Mouse (Mus musculus) neural tube, embryonic 13.5 days (tissue): ENCODE measurements around the gene Tcea3. TPM values are rescaled to one million over a fixed set of nuclear protein-coding genes. Genes with fewer than 3 reads are reported as not detected.

Experiments
- ATAC-seq: fragments of 200-750 bp; cut with Nextera tagmentation; 2 replicates; pipeline ENCODE4 v1.8.0; 2017; ENCODE audit warnings: low read depth, mild to moderate bottlenecking, moderate TSS enrichment, moderate library complexity
- H3K27ac ChIP-seq: fragments of 300-500 bp; sonication (generic); replicated peaks from 2 replicates; pipeline ENCODE4 v1.5.1; 2015; ENCODE audit warnings: moderate library complexity, mild to moderate bottlenecking, inconsistent platforms
- H3K27me3 ChIP-seq: fragments of 300-500 bp; sonication (generic); 2 replicates; pipeline ENCODE4 v1.6.1; 2015; ENCODE audit warnings: mild to moderate bottlenecking, inconsistent platforms
- H3K36me3 ChIP-seq: fragments of 300-500 bp; sonication (generic); 2 replicates; pipeline ENCODE4 v1.6.1; 2015; ENCODE audit warnings: mild to moderate bottlenecking, inconsistent platforms
- H3K4me1 ChIP-seq: fragments of 300-500 bp; sonication (generic); replicated peaks from 2 replicates; pipeline ENCODE4 v1.6.1; 2015; ENCODE audit warnings: inconsistent platforms
- H3K4me2 ChIP-seq: fragments of 300-500 bp; sonication (generic); 2 replicates; pipeline ENCODE4 v1.6.1; 2015; ENCODE audit warnings: inconsistent platforms, mild to moderate bottlenecking, moderate library complexity
- H3K4me3 ChIP-seq: fragments of 300-500 bp; sonication (generic); 2 replicates; pipeline ENCODE4 v1.5.1; 2015; ENCODE audit warnings: mild to moderate bottlenecking, inconsistent platforms
- H3K9ac ChIP-seq: fragments of 300-500 bp; sonication (generic); 2 replicates; pipeline ENCODE4 v1.6.1; 2015; ENCODE audit warnings: moderate library complexity, mild to moderate bottlenecking, inconsistent platforms
- H3K9me3 ChIP-seq: fragments of 300-500 bp; sonication (generic); 2 replicates; pipeline ENCODE4 v1.6.1; 2016; ENCODE audit warnings: inconsistent platforms
- WGBS: fragments of 180-500 bp; shearing (Covaris S2); methylation state at CpG from one replicate; pipeline ENCODE4 v1.1.7; 2015; 5-methylcytosine and 5-hydroxymethylcytosine counted together
- polyA plus RNA-seq: library from polyadenylated mRNA; unstranded; fragments of >200 nt; fragmentation: Nextera tagmentation; extraction: Ambion mirVana; gene quantifications from 2 replicates; pipeline ENCODE4 v1.2.1, GENCODE M21; 2015

Gene Tcea3
- polyA plus RNA-seq, 1 experiment from 2014 or later: 1.9 TPM

GRCm38 (mm10) chr4:136309780-136310179 lies 62.3 kb downstream of the Tcea3 start:
- no peaks in the 10 kb centered on the region for H3K9me3 ChIP-seq
- peak overlapping the region; percentile 100 for H3K4me3 ChIP-seq
- H3K4me2 ChIP-seq: peak overlapping the region; percentile 62
- ATAC-seq: no peak
- H3K4me1 ChIP-seq: peaks cover 41% of the 10 kb centered on the region
- H3K36me3 ChIP-seq: no peaks in the 10 kb centered on the region
- WGBS: 5% methylated on average over 11 of the region's 11 CpGs
- H3K27me3 ChIP-seq: no peaks in the 10 kb centered on the region
- H3K27ac ChIP-seq: peak overlapping the region; percentile 96
- H3K9ac ChIP-seq: peak overlapping the region; percentile 81

DNA sequence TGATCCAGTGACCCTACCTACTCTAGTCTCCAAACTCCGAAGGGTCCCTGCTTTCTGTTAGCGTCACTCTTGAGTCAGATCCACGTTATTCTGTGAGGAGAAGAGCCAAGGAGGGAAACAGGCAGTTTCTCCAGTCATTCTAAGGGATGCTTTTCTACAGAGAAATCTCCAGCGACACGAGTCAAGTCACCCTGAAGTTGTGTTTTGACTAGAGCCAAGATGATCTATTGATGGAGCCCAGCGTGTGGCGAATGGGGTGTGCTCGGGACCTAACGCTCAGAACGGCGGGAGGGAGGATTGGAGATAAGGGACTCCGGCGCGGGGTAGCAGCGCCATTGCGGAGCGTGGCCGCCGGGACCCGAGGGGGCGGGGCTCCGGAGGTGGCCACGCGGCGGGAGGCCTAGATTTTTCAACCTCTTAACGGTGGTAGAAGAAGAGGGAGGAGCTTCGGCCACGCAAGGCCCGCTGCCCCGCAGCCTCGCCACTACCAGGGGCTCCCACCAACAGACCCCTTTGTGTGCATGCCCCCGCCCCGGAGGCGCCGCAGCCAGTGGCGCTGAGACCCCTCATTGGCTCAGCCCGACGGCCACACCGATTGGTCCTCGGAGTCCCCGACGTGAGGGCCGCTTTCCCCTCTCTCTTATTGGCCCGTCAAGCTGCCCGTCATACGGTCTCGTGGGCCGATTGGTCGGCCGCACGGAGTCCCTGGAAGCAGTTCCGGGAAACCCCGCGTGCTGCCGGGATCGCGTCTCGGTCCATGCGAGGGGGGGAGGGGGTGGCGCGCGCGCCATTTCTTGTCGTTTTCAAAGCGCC lies 62.9 kb downstream of the Tcea3 start, which contains the start of gene Hnrnpr:
Gene Hnrnpr, plus strand, starts transcription at position 714 of the 813 bp plus-strand sequence.
- Histone ChIP-seq H3K27ac (peak within 1 kb of the TSS; percentile 99), H3K9ac (peak within 1 kb of the TSS; percentile 99), H3K4me1 (peaks cover 46% of the 10 kb centered on the region), H3K4me2 (peak within 1 kb of the TSS; percentile 80), H3K27me3 (no peaks in the 10 kb centered on the region), H3K36me3 (no peaks in the 10 kb centered on the region), H3K4me3 (peak within 1 kb of the TSS; percentile 100), H3K9me3 (no peaks in the 10 kb centered on the region)
- WGBS: under 1% methylated on average over 59 of the region's 65 CpGs
- peak; percentile 100 for ATAC-seq

GRCm38 (mm10) chr4:136311042-136311999 lies 63.8 kb downstream of the Tcea3 start:
- H3K9ac ChIP-seq: peak overlapping the region; percentile 99
- no peaks in the 10 kb centered on the region for H3K9me3 ChIP-seq
- WGBS: under 1% methylated on average over 75 of the region's 81 CpGs
- no peak; the same call in none of the 2 replicates for ATAC-seq
- peak overlapping the region; percentile 99 for H3K27ac ChIP-seq
- H3K27me3 ChIP-seq: no peaks in the 10 kb centered on the region
- peaks cover 46% of the 10 kb centered on the region for H3K4me1 ChIP-seq
- peaks cover 1% of the 10 kb centered on the region; the same call in 1 of the 2 replicates for H3K36me3 ChIP-seq
- H3K4me3 ChIP-seq: peak overlapping the region; percentile 100
- H3K4me2 ChIP-seq: peak overlapping the region; percentile 80

- Histone ChIP-seq H3K27me3 (no peaks in the 10 kb centered on the region), H3K4me2 (peak overlapping the region; percentile 80), H3K27ac (no peak overlapping the region), H3K9ac (peak overlapping the region; percentile 99), H3K36me3 (peaks cover 14% of the 10 kb centered on the region), H3K4me3 (peak overlapping the region; percentile 100), H3K9me3 (no peaks in the 10 kb centered on the region), H3K4me1 (peaks cover 46% of the 10 kb centered on the region)
- 28% methylated on average over 4 of the region's 4 CpGs for WGBS
- no peak for ATAC-seq
Observed at GRCm38 (mm10) chr4:136312616-136313015, 65.1 kb downstream of the Tcea3 start.

DNA sequence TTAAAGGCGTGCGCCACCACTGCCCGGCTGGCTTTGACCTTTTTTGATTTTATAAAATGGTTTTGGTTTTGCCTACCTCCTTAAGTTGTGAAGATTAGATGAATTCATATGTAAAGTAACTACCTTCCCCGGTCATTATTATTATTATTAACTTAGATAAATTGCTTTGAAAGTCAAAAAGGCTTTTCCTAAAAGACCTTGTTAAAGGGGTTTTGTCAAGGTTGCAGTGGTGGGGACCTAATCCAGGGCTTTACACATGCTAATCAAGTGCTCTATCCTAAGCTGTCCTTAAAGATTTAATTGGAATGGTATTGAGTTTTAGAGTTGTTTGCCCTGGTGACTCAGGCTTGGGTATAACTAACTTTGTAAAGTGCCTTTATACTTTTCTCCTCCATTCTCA lies 70.1 kb downstream of the Tcea3 start:
- Histone ChIP-seq H3K27me3 (no peaks in the 10 kb centered on the region), H3K27ac (no peak overlapping the region), H3K9ac (no peak overlapping the region), H3K36me3 (peaks cover 58% of the 10 kb centered on the region), H3K4me1 (peaks cover 26% of the 10 kb centered on the region), H3K9me3 (no peaks in the 10 kb centered on the region), H3K4me3 (no peak overlapping the region), H3K4me2 (no peak overlapping the region)
- no peak for ATAC-seq
- 82% methylated on average over 4 of the region's 4 CpGs for WGBS

DNA sequence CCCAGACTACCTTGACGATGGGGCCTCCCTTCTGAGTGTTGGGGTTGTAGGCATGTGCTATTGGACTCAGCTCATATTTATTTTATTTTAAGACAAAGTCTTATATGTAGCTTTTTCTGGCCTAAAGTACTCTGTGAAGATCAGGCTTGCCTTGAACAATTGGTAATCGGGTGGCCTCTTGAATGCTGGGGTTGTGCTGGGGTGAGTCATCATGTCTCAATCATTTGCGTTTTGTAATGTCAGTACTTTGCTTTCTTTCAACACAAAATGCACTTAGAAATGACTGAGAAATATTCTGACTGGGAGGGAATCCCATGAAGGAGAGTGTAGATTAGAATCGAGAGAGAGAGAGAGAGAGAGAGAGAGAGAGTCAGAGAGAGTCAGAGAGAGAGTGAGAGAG lies 72.5 kb downstream of the Tcea3 start:
- H3K27me3 ChIP-seq: no peaks in the 10 kb centered on the region
- no peak for ATAC-seq
- peaks cover 69% of the 10 kb centered on the region for H3K36me3 ChIP-seq
- no peak overlapping the region for H3K4me3 ChIP-seq
- no peak overlapping the region for H3K9ac ChIP-seq
- peaks cover 6% of the 10 kb centered on the region for H3K4me1 ChIP-seq
- 92% methylated on average over 4 of the region's 4 CpGs for WGBS
- H3K9me3 ChIP-seq: no peaks in the 10 kb centered on the region
- no peak overlapping the region for H3K4me2 ChIP-seq
- no peak overlapping the region for H3K27ac ChIP-seq

DNA sequence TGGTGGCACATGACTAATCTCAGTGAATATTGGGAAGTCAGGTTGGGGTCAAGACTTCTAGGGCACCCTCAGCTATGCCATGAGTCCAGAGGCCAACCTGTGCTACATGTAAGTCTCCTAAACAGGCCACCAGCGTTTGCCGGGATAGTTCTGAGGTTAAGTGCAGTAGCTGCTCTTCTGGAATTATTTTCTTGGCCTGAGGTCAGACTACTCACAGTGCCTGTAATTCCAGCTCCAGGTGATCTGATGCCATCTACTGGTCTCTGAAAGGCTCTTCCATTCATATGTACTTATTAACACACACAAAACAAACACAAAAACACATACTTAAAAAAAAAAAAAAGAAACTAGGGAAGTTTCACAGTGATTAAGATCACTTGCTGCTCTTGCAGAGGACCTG lies 76.7 kb downstream of the Tcea3 start:
- 69% methylated on average over 2 of the region's 2 CpGs for WGBS
- H3K36me3 ChIP-seq: peaks cover 60% of the 10 kb centered on the region
- ATAC-seq: no peak

More for the DNA sequence above, 76.7 kb downstream of the Tcea3 start:
- 0 out of 2 replicates have a peak, but pooled peaks cover 4% of the 10 kb centered on the region for H3K4me1 ChIP-seq
- H3K9ac ChIP-seq: no peak overlapping the region
- no peaks in the 10 kb centered on the region for H3K9me3 ChIP-seq
- no peak overlapping the region for H3K4me2 ChIP-seq
- H3K27ac ChIP-seq: no peak overlapping the region
- no peak overlapping the region for H3K4me3 ChIP-seq
- no peaks in the 10 kb centered on the region for H3K27me3 ChIP-seq

Other genes starting within 250 kb of the Tcea3 start
- 26.4 and 29.2 TPM in 2 replicates for gene Eloa, start 226.0 kb upstream of the Tcea3 start, polyA plus RNA-seq
- gene Rpl11, start 194.3 kb upstream of the Tcea3 start, polyA plus RNA-seq: 265 and 313 TPM in 2 replicates
- 235 and 273 TPM in 2 replicates for gene Id3, start 104.2 kb upstream of the Tcea3 start, polyA plus RNA-seq
- 2.5 and 3.3 TPM in 2 replicates for gene E2f2, start 75.3 kb upstream of the Tcea3 start, polyA plus RNA-seq
- gene Asap3, start 41.4 kb upstream of the Tcea3 start, polyA plus RNA-seq: 8.6 and 8.8 TPM in 2 replicates
- 41.9 and 45.8 TPM in 2 replicates for gene Zfp46, start 37.0 kb downstream of the Tcea3 start, polyA plus RNA-seq
- gene Hnrnpr, start 63.2 kb downstream of the Tcea3 start, polyA plus RNA-seq: 215 and 234 TPM in 2 replicates
- gene Htr1d, start 175.8 kb downstream of the Tcea3 start, polyA plus RNA-seq: 0.75 and 1.4 TPM in 2 replicates
- 0.43 TPM in 1 of 2 replicates, not detected in the other for gene 6030445D17Rik, start 214.5 kb downstream of the Tcea3 start, polyA plus RNA-seq
- 70.9 and 77.6 TPM in 2 replicates for gene Luzp1, start 222.0 kb downstream of the Tcea3 start, polyA plus RNA-seq